Mouse (Mus musculus) retina, adult 2 months (tissue): ENCODE measurements around the gene Plekhh1.
A peak's percentile ranks its signal among the peaks of the same experiment; 100 is the strongest.
"Not testable (repeated sequence)": the region's sequence is repeated elsewhere in the genome, so short reads cannot be mapped to it uniquely, and the experiment has no call there.

Source experiments
- DNase-seq: peaks from one replicate; pipeline ENCODE4 v3.0.0-alpha.2; 2012; ENCODE audit warnings: low read depth, low spot score

Plekhh1 gene

DNA sequence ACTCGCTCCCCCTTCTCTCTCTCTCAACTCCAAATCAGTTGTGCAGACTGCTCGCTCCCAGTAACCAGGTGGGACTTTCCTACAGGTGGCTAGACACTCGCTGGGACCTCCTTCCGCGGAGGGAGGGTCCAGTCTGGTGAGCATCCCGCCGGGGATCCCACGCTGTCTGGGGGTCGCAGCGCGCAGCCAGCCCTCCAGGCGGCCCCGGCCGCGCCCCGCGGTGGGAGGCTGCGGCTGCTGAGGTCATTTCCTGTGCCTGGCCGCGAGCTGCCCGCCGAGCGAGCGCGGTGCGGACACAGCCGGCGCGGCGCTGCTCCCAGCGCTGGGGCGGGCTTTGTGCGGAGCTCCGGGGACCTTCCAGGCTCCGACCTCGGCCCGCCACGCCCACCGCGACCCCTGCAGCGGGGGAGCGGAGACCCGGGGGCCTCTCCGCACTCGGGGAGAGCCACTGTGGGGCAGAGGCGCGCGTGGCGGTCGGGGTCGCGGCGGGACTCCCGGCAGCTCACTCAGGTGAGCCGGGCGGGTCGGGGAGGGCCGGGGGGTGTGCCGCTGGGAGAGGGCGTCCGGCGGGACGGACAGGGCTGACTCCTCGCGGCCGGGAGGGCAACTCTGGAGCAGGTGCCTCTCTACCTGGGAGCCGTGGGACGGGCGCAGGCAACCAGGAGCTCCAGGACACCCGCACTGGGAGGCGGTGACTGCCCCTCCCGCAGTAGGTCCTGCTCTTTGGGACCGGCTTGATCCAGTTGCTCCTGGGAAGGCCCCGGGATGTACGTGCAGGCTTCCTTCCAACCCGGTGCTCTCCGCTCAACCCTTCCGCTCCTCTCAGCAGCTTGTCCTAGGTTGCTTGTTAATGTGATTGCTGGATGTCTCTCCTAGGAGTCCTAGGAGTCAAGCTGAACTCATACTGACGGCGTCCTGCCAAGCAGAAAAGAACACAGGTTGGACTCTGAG, at the start of gene Plekhh1:
Gene Plekhh1, plus strand, starts transcription at position 253 of the 951 bp plus-strand sequence.
- no peak for DNase-seq

DNA sequence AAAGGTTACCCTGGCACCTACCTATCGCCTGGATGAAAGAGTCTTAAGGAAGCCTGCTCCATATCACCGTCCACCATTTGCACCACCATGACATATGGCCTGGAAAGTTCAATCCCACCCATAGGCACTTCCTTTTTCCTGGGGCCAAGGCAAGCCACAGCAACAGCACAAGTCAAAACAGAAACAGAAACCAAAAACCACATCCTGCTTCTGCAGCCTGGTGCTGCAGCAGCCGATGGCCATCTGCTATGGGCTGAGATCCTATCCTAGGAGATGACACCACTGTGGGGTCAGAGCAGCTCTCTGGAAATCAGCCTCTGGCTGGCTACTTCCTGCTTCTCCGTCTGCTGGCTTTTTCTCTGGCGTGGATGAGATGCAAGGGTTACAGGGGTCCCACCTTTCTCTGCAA, 48.3 kb upstream of the Plekhh1 start:
- no peak for DNase-seq

DNA sequence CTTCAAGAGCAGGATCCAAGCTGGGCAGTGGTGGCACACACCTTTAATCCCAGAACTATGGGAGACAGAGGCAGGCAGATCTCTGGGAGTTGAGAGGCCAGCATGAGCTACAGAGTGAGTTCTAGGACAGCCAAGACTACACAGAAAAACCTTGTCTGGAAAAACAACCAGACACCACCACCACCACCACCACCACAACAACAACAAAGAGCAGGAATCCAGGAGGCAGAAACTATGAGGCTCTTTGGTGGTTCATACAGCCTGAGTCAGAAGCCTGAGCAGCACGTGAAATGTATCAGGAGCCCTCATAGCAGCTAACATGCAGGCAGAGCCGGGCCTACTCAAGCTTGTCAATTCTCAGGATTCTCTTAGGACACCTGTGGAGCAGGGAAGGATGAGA, 47.8 kb upstream of the Plekhh1 start:
- no peak for DNase-seq

DNA sequence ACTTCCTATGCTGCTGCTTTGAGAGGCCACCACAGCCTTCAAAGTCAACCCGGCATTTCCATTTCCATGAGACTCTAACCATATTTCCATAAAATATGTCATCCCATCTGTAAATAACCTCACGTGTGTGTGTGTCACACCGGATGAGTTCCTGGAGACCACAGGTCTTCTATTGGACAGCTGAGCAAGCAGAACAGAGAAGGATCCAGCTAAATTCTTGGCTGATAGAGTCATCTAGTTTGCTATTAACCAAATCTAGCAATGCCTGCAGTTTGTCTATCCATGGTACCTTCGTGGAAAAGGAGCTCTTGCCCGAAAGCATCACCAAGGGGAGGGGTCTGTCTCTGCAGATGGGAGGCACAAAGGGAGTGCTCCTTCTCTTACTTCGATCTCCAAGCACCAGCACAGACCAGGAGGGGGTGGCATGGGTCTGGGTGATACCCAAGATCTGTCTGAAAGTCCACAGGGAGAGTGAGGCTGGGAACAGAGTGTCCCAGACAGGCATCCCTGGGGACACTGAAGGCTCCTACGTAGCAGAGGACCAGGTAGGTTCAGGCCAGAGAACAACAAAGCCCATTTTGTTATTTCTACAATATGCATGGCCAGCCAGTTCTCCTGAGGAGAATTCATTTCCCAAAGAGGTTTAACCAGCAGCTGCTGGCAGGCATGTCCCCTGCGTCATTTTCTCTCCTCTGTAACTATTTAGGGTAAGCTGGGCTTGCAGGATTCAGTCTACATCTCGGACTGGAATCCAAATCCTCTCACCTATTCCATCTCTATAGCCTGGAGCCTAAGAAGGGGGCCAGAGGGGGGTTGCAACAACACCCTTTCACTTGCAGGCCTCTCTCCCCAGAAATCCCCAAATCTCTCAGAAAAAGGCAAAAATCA, 46.8 kb upstream of the Plekhh1 start:
- peak; percentile 64 for DNase-seq

DNA sequence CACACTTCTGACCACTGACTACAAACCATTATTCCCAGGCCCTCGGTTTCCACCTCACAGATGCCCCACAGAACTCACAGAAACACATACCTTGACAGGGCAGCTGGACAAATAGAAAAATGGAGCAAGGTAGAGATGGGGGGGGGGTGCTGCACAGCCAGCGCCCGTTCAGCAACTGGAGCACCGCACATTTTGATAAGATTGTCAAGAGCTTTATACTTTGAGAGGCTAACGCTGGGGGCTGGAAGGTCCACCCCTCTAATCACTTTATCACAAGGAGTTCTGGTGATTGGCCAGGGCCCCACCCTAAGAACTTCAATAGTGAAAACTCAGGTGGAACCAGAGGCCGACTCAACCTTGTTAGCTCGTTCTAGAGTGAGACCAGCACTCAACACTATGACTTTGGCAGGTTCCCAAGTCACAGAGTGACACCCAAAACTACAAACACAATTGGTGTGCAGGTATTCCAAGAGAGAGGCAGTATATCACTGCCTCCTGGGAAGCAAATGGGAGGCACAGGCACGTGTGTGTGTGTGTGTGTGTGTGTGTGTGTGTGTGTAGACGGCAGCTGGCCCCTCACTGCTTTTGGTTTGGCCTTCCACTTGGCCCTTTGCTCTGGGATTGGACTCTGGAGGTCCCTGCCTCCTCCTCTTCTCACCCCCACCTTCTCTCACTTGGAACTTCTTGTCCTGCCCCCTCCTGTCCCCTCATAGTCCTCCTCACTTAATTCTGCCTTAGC, 45.5 kb upstream of the Plekhh1 start:
- no peak for DNase-seq

DNA sequence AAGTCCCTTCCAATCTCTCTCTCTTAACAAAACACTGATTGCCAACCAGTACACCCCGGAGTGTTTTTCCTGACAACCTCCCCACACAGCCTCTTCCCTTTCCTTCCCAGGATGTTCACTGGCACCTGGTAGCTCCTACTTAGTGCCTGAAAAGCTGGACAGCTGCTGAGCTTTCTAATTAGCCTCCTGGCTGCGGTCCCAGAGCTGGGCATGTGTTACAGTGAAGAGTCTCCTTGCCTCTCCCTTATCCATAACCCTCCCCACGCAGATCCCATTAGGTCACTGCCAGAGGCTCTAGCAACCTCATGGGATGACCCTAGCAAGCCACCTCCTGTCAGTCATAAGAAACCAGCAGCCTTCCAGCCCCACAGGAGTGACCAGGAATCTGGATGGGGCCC, 44.9 kb upstream of the Plekhh1 start:
- no peak for DNase-seq

DNA sequence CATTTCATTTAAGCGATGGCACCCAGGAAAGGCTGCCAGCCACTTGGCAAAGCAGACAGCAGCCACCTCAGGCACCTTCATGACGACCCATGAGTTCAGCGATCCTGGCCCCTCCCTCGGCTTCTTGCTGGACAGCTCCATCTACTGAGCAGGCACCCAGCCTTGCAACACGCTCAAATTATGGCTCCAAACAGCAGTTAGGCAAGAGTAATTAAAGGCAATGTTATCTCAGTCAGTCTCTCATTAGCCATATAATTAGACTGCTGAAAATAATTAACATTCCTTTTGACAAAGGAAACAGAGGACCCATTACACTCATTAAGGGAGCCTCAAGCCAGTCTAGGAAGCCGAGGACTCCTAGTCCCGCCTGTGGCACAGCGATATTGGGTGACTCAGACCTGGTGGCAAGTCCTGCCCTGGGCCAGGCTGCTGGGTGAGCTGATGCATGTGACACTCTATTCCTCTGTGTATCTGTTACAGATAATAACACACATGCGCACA, 41.3 kb upstream of the Plekhh1 start:
- no peak for DNase-seq

DNA sequence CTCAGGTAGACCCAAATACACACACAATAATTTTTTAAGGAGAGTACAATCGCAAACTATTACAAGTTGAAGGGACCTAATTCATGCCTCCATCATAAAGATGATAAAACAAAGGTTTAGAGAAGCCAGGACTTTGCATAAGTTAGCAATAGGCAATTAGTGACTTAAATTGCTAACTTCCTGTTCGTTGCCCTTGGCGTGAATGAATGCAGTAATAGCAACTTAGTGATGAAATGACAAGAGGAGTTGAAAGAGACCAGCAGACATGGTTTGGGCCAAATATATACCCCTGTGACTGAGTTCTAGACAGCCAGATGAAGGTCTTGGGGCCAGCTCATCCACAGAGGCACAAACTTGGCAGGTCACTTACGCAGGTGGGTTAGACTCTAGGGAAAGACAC, 32.7 kb upstream of the Plekhh1 start:
- DNase-seq: no peak

DNA sequence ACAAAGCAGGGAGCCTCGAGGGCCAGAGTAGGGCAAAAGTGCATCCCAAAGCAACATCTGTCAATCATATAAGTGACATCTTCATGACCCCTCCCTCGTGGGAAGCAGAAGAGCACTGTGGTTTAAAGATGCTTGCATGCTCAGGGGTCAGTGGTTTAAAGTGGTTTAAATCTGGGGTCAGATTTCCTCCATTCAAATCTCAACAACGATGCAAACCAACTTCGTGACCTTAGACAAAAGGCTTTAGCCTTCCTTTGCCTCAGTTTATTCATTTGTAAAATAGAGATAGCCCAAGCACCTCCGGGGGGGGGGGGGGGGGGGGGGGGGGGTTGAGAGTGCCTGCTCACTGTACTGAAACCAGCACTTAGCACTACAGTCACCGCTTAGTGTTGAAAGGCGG, 32.3 kb upstream of the Plekhh1 start:
- no peak for DNase-seq

DNA sequence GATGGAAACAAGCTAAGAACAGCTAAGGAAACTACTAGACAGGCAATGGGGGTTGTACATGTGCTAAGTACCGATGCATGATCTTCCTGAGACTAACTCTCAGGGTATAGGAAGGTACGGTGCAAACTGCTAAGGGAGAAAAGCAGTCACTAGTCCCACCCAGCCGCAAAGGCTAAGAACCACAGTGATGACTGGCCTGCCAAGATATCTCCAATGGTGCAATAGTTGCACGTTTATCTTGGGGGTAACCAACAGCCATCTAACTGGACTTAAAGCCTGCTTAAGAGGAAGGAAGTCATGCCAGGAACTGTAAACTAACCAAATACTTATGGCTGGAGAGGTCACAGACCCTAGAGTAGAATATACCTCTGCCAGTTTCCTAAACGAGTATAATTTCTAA, 26.6 kb upstream of the Plekhh1 start:
- no peak for DNase-seq

DNA sequence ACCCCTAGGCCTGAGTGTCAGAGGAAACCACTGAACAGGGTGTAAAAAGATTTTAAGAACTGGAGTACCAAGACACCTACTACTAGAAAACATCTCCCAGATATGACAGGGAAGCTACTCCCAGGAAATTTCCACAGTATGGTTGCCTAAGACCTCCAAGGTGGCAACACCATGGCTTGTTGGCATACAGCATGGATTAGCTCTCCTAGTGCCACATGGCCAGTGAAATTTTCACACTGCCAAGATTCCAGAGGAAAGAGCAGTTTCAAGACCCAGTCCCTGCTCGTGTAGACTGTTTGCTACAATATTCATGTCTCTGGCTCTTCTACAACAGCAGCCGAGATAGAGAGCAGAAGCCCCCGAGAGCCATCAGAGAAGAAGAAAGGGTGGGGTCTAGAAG, 26.0 kb upstream of the Plekhh1 start:
- DNase-seq: no peak

DNA sequence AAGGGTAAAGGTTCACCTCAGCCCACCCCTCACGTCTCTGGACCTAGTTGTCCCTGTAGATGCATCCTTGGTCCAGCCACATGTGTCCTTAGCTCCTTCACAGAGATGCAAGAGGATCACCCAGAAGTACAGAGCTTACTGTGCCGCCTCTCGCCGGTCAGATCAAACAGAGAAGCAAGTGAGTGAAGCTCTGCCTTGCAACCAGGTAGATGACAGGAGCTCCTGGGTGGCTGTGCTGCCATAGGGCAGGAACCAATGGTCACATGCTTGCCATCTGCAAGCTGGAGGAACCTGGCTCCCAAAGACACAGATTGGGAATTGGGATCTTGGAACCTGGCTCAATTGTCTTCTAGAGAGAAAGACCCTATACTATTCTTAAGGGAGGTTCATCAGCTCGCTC, 23.5 kb upstream of the Plekhh1 start:
- DNase-seq: no peak

DNA sequence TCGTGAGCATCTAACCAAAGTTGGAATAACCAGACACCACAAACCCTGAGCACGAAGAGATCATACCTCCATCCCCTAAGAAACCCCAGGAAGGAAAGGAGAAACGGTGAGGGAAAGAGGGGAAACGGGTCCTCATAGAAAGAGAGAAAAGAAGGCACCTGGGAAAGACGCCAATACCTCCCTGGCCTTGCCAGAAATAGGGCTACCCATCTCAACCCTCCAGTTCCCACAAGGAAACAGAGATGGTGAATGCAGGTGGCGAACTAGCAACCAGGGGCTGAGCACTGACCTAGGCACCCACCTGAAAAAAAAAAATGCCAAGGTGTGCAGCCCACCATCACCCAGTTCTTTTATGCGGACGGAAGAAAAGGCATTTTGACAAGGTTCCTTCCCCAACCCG, 22.9 kb upstream of the Plekhh1 start:
- DNase-seq: no peak

DNA sequence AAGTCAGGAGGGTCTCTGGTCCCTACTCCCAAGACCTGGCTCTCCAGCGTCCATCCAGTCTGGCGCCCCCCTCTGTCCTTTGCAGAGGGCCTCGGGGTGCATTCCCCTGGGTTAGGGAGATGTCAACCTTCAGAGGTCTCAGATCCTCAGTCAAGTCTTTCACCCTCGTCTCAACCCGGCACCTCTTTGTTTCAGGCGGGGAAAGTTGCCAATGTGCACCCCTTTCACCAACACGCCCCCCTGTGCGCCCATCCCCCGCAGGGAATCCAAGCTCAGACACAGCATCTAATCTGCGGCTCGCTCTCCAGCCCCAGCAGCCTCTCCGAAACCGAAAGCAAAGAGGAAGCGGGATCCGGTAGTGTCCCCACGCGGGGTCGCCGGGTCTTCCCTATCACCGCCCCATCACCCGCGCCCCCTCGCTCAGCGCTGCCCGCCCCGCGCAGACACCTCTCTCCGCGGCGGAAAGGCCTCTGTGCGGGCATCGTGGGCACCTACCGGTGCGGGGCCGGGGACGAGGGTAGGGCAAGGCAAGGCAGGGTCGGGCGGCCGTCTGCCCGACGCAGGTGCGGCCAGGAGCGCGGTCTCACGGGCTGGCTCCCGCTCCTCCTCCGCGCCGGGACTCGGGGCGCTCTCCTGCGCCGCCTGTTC, 22.4 kb upstream of the Plekhh1 start:
- DNase-seq: no peak

DNA sequence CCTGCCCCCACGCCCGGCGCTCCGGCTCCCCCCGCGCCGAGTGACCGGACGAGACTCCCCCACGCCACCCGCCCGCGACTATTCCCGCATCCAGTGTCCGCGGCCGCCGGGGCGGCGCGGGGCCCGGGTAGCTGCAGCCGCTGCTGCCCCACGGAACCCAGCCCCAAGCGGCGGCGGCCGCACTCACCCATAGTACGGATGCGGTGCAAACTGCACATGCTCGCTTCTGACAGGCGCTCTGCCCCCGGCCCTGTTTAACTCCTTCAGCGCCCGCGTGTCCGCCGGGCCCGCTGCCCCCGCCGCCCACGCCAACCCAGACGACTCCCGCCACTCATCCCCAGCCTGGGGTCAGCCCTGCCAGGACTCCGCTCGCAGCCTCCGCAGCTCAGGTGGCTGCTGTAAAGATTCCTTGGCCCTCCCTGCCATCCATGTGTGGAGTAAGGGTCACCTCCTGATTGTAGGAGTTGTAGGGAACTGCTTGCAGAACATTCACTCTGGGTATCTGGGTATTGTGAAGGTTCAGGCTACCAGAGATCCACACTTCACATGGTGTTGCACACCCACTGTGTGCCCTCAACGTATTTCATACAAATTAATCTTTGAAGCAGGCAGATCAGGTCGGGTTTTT, 21.7 kb upstream of the Plekhh1 start, which contains the start of gene Tmem229b:
Gene Tmem229b, minus strand, starts transcription at position 502 of the 628 bp plus-strand sequence.
- DNase-seq: no peak

DNA sequence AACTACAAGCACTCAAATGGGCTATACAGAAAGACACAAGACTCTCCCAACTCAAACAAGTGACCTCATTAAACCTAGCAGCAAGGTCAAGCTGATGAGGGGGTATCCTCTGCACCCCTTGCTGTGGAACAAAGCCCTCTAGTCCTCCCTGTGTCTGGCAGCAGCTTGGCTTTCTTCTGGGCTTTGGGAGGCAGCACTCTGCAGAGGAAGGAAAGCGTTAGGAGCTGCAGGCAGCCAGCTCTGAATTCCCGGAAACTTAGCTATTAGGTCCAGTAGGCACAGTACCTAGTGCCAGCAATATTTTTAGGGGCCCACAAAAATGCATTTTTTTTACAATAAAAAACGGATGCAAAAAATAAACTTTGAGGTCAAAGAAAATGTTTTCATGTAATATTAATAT, 18.4 kb upstream of the Plekhh1 start:
- DNase-seq: no peak

DNA sequence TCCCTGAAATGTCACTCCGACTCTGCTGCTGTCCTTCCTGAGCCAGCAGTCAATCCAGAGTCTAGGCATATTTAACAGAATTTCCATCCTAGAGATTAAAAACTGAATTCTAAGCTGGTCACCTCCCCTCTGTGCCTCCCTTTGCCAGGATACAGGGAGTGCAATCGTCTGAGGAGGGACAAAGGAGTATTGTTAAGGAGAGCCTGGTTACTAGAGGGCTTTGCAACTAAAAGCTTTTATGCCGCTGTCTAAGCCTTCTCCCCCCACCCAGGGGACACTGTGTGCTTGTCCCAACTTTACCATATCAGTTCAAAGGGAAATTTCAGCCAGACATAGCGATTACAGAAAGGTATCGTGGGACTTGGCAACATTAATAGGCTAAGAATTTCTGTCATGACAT, 12.9 kb upstream of the Plekhh1 start:
- DNase-seq: no peak

DNA sequence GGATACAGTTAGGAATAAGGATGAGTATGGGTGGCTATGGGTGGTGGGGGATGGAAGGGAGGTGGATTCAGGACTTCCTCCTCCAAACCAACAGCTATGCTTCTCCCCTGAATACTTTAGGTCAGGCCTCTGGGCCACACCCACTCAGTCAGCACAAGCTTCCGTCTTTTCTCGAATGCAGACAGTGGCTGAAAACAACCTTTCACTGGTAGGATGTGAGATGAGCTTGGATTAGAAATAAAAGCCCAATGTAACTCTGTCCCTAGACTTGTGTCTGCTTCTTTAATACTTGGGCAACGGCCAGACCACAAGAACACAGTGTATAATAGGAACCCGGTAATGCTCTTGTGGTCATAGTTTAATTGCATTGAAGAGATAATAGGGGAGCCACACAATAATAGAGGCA, 11.0 kb upstream of the Plekhh1 start:
- no peak for DNase-seq

DNA sequence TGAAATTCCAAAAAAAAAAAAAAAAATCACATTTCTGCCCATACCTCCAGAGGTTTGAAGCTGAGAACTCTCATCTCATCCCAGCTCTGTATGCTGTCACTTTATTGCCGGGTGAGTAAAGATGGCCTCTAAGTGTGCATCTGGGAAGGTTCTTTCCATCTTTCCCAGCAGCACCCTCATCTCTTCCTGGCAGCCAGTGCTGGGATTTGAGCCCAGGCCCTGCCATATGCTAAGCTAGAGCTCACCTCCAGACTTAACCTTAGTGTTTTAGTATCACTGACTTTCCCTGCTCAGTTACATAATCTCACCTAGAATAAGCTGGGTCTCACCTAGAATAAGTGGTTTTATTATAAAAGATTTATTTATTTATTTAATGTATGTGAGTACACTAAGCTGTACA, 7.1 kb upstream of the Plekhh1 start:
- DNase-seq: no peak

DNA sequence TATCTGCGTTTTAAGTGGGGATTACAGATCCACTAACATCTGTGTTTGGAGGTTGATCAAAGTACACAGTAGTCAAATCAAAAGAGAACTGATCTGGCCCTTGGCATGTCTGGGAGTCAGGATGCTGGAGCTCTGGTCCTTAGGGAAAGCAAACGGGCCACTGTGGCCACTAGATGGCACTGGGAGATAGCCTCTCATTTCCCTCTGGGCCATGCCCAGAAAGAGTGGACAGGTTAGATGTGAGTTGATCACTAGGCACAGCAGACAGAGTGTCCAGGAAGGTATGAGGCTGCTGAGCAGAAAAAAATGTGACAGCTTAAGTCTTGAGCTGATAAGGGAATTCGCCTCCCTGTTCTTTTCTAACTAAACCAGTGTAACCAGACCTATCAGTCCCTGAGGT, 6.1 kb upstream of the Plekhh1 start:
- DNase-seq: no peak

DNA sequence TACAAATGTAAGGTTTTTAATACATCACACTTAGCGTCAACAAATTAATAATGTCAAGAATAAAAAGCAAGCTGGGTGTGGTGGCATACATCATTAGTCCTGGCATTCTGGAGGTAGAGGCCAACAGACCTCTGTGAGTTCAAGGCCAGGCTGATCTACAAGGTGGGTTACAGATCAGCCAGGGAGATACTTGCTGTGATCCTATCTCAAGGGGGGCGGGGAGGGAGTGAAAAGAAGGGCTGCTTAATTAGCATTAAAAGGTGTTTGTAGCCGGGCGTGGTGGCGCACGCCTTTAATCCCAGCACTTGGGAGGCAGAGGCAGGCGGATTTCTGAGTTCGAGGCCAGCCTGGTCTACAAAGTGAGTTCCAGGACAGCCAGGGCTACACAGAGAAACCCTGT, 1.4 kb upstream of the Plekhh1 start:
- DNase-seq: not testable (repeated sequence)
